Mouse (Mus musculus) testis, adult 2 months (tissue): Measurements from ENCODE around the gene Gm17087.

Source experiments
- CTCF ChIP-seq: fragments of 200-500 bp; IDR thresholded peaks from 2 replicates; pipeline ENCODE4 v1.5.1; 2012; ENCODE audit warnings: low read depth, mild to moderate bottlenecking, inconsistent platforms, low read length, moderate library complexity; ENCODE audit not compliant: control insufficient read depth, insufficient read depth, insufficient replicate concordance
- POLR2A ChIP-seq: fragments of 200-500 bp; IDR thresholded peaks from 2 replicates; pipeline ENCODE4 v1.6.1; 2012; ENCODE audit warnings: low read depth, mild to moderate bottlenecking, inconsistent platforms, low read length, moderate library complexity; ENCODE audit not compliant: control insufficient read depth

GRCm38 (mm10) chr17:8611916-8612315 lies 45.2 kb upstream of the Gm17087 start:
- TF ChIP-seq POLR2A = no peak
- TF ChIP-seq CTCF = no peak
